Mouse (Mus musculus) Muller cell, postnatal 12 days (primary cell): ENCODE results near the gene Wscd1.
"Not testable (repeated sequence)": the region's sequence is repeated elsewhere in the genome, so short reads cannot be mapped to it uniquely, and the experiment has no call there.

ENCODE experiments used
- DNase-seq: peaks from one replicate; pipeline ENCODE4 v3.0.0-alpha.2; 2015; ENCODE audit errors: inconsistent ontology term

Gene Wscd1

DNA sequence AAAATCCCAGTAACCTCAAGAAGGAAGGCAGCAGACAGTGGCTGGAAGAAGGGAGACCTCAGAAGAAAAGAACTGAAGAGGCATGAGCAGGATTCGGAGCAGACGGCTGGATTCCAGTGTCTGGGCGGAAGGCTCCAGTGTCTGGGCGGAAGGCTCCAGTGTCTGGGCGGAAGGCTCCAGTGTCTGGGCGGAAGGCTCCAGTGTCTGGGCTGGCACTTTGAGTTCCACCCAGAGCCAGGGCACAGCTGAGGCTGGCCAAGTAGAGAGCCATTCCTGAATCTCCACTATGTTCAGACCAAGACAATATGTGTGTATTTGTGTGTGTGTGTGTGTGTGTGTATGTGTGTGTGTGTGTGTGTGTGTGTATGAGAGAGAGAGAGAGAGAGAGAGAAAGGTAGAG lies 71.8 kb downstream of the Wscd1 start:
- not testable (repeated sequence) for DNase-seq

- DNase-seq, result no peak
Measured at GRCm38 (mm10) chr11:71822031-71822430, 72.3 kb downstream of the Wscd1 start.

GRCm38 (mm10) chr11:71824971-71825370 lies 75.3 kb downstream of the Wscd1 start:
- DNase-seq, result no peak
